Mouse (Mus musculus): ENCODE measurements around the gene Atp23.

- TF ChIP-seq CTCF (IDR thresholded peaks at IDR 0.05; ENCODE audit: low read depth), result no peak
- no peak for TF ChIP-seq EP300 (optimal IDR thresholded peaks at IDR 0.05)
These were observed 5.7 kb upstream of the Atp23 start for GRCm38 (mm10) chr10:126906811-126907210.
